Mouse (Mus musculus) neural tube, embryonic 11.5 days (tissue): ENCODE data around the gene Pcdh11x. TPM values are rescaled to one million over a fixed set of nuclear protein-coding genes. Genes with fewer than 3 reads are reported as not detected.
"Not testable (repeated sequence)": the region's sequence is repeated elsewhere in the genome, so short reads cannot be mapped to it uniquely, and the experiment has no call there.

Experiments used
- ATAC-seq: fragments of 200-750 bp; cut with Nextera tagmentation; 2 replicates; pipeline ENCODE4 v1.8.0; 2017; ENCODE audit warnings: moderate number of reproducible peaks, mild to moderate bottlenecking, moderate TSS enrichment, moderate library complexity; ENCODE audit not compliant: insufficient read depth, low FRiP score, low TSS enrichment
- DNase-seq: peaks from one replicate; pipeline ENCODE4 v3.0.0-alpha.2; 2015; ENCODE audit warnings: low spot score
- H3K27ac ChIP-seq: fragments of 300-500 bp; sonication (generic); 2 replicates; pipeline ENCODE4 v1.5.1; 2014; ENCODE audit warnings: low read depth, mild to moderate bottlenecking, low read length
- H3K27me3 ChIP-seq: fragments of 300-500 bp; sonication (generic); 2 replicates; pipeline ENCODE4 v1.6.1; 2014; ENCODE audit warnings: mild to moderate bottlenecking, low read length, mixed read lengths; ENCODE audit not compliant: control insufficient read depth, insufficient read depth
- H3K36me3 ChIP-seq: fragments of 300-500 bp; sonication (generic); 2 replicates; pipeline ENCODE4 v1.6.1; 2014; ENCODE audit warnings: mild to moderate bottlenecking, low read length, moderate library complexity, mixed read lengths; ENCODE audit not compliant: control insufficient read depth, insufficient read depth
- H3K4me1 ChIP-seq: fragments of 300-500 bp; sonication (generic); 2 replicates; pipeline ENCODE4 v1.6.1; 2014; ENCODE audit warnings: low read length, mixed read lengths; ENCODE audit not compliant: control insufficient read depth, insufficient read depth
- H3K4me2 ChIP-seq: fragments of 300-500 bp; sonication (generic); 2 replicates; pipeline ENCODE4 v1.6.1; 2014; ENCODE audit warnings: low read depth, mild to moderate bottlenecking, moderate library complexity
- H3K4me3 ChIP-seq: fragments of 300-500 bp; sonication (generic); 2 replicates; pipeline ENCODE4 v1.5.1; 2014; ENCODE audit warnings: low read depth, low read length
- H3K9ac ChIP-seq: fragments of 300-500 bp; sonication (generic); 2 replicates; pipeline ENCODE4 v1.6.1; 2014; ENCODE audit warnings: mild to moderate bottlenecking, low read length
- H3K9me3 ChIP-seq: fragments of 300-500 bp; sonication (generic); 2 replicates; pipeline ENCODE4 v1.6.1; 2016; ENCODE audit warnings: low read length; ENCODE audit not compliant: control insufficient read depth
- WGBS: fragments of 180-500 bp; shearing (Covaris S2); extraction: QIAGEN DNeasy Blood & Tissue Kit; methylation state at CpG from one replicate; pipeline ENCODE4 v1.1.7; 2014; 5-methylcytosine and 5-hydroxymethylcytosine counted together
- polyA plus RNA-seq: library from polyadenylated mRNA; unstranded; fragments of >200 nt; fragmentation: Nextera tagmentation; extraction: Ambion mirVana; gene quantifications from 2 replicates; pipeline ENCODE4 v1.2.1, GENCODE M21; 2014

Gene Pcdh11x
- polyA plus RNA-seq, 1 experiment from 2014 or later, result 4.0 TPM

- DNase-seq, H3K4me2 ChIP-seq, H3K4me3 ChIP-seq, H3K36me3 ChIP-seq, H3K9ac ChIP-seq, ATAC-seq, H3K4me1 ChIP-seq, H3K27me3 ChIP-seq, H3K9me3 ChIP-seq, H3K27ac ChIP-seq: not testable (repeated sequence)
- 97% methylated on average over 3 of the region's 10 CpGs for WGBS
Measured at GRCm38 (mm10) chrX:120312995-120313394, 22.9 kb downstream of the Pcdh11x start, which contains the start of gene H2afb3. Gene H2afb3, minus strand, starts transcription at chrX:120313095.

- no peaks in the 10 kb centered on the region for H3K36me3 ChIP-seq
- no peak overlapping the region for H3K9ac ChIP-seq
- no peaks in the 10 kb centered on the region for H3K9me3 ChIP-seq
- H3K27me3 ChIP-seq, result no peaks in the 10 kb centered on the region
- H3K27ac ChIP-seq, result no peak overlapping the region
- H3K4me1 ChIP-seq, result no peaks in the 10 kb centered on the region
- no peak overlapping the region for H3K4me3 ChIP-seq
- H3K4me2 ChIP-seq, result no peak overlapping the region
- WGBS, result 67% methylated on average over 1 of the region's 1 CpGs
- DNase-seq (no peak), ATAC-seq (no peak)
Measured at GRCm38 (mm10) chrX:120466225-120466624, 176.2 kb downstream of the Pcdh11x start.

GRCm38 (mm10) chrX:120486428-120486827, 196.4 kb downstream of the Pcdh11x start:
- Histone ChIP-seq H3K9ac (no peak overlapping the region), H3K9me3 (no peaks in the 10 kb centered on the region), H3K4me3 (no peak overlapping the region), H3K27me3 (no peaks in the 10 kb centered on the region), H3K4me2 (no peak overlapping the region), H3K36me3 (no peaks in the 10 kb centered on the region), H3K4me1 (no peaks in the 10 kb centered on the region), H3K27ac (no peak overlapping the region)
- DNase-seq (no peak), ATAC-seq (no peak)

- no peaks in the 10 kb centered on the region for H3K4me1 ChIP-seq
- H3K4me2 ChIP-seq, result no peak overlapping the region
- H3K4me3 ChIP-seq, result no peak overlapping the region
- no peaks in the 10 kb centered on the region for H3K36me3 ChIP-seq
- H3K27me3 ChIP-seq, result no peaks in the 10 kb centered on the region
- no peaks in the 10 kb centered on the region for H3K9me3 ChIP-seq
- DNase-seq (no peak), ATAC-seq (no peak)
- H3K9ac ChIP-seq, result no peak overlapping the region
- H3K27ac ChIP-seq, result no peak overlapping the region
- 88% methylated on average over 3 of the region's 3 CpGs for WGBS
Measured at GRCm38 (mm10) chrX:120524986-120525385, 234.9 kb downstream of the Pcdh11x start.

- ATAC-seq (no peak), DNase-seq (no peak)
- Histone ChIP-seq H3K9ac (no peak overlapping the region), H3K4me1 (no peaks in the 10 kb centered on the region), H3K4me2 (no peak overlapping the region), H3K9me3 (no peaks in the 10 kb centered on the region), H3K4me3 (no peak overlapping the region), H3K36me3 (no peaks in the 10 kb centered on the region), H3K27ac (no peak overlapping the region), H3K27me3 (no peaks in the 10 kb centered on the region)
- WGBS, result 78% methylated on average over 1 of the region's 1 CpGs
Measured at GRCm38 (mm10) chrX:120599309-120599708, 309.2 kb downstream of the Pcdh11x start.

- H3K27me3 ChIP-seq, result no peaks in the 10 kb centered on the region
- WGBS, result 62% methylated on average over 4 of the region's 4 CpGs
- no peak overlapping the region for H3K9ac ChIP-seq
- no peak overlapping the region for H3K4me3 ChIP-seq
- H3K4me2 ChIP-seq, result no peak overlapping the region
- ATAC-seq (no peak), DNase-seq (no peak)
- no peaks in the 10 kb centered on the region for H3K4me1 ChIP-seq
- H3K27ac ChIP-seq, result no peak overlapping the region
- H3K36me3 ChIP-seq, result no peaks in the 10 kb centered on the region
- H3K9me3 ChIP-seq, result no peaks in the 10 kb centered on the region
Measured at GRCm38 (mm10) chrX:120618460-120618859, 328.4 kb downstream of the Pcdh11x start.

- not testable (repeated sequence) for H3K4me3 ChIP-seq, ATAC-seq, H3K9me3 ChIP-seq, H3K27me3 ChIP-seq, H3K27ac ChIP-seq, DNase-seq, H3K4me2 ChIP-seq, H3K4me1 ChIP-seq, H3K36me3 ChIP-seq, H3K9ac ChIP-seq
- WGBS, result 84% methylated on average over 1 of the region's 1 CpGs
Measured at GRCm38 (mm10) chrX:120670236-120670635, 380.2 kb downstream of the Pcdh11x start.

- H3K4me2 ChIP-seq, result no peak overlapping the region
- H3K4me3 ChIP-seq, result no peak overlapping the region
- DNase-seq (no peak), ATAC-seq (no peak)
- H3K9ac ChIP-seq, result no peak overlapping the region
- no peaks in the 10 kb centered on the region for H3K27me3 ChIP-seq
- no peaks in the 10 kb centered on the region for H3K9me3 ChIP-seq
- no peak overlapping the region for H3K27ac ChIP-seq
- no peaks in the 10 kb centered on the region for H3K4me1 ChIP-seq
- H3K36me3 ChIP-seq, result no peaks in the 10 kb centered on the region
Measured at GRCm38 (mm10) chrX:120734144-120734543, 444.1 kb downstream of the Pcdh11x start.

GRCm38 (mm10) chrX:120735792-120736191, 445.7 kb downstream of the Pcdh11x start:
- no peaks in the 10 kb centered on the region for H3K9me3 ChIP-seq
- H3K27me3 ChIP-seq, result no peaks in the 10 kb centered on the region
- DNase-seq (no peak), ATAC-seq (no peak)
- no peak overlapping the region for H3K9ac ChIP-seq
- H3K27ac ChIP-seq, result no peak overlapping the region
- 32% methylated on average over 1 of the region's 1 CpGs for WGBS
- no peaks in the 10 kb centered on the region for H3K36me3 ChIP-seq
- no peaks in the 10 kb centered on the region for H3K4me1 ChIP-seq
- no peak overlapping the region for H3K4me2 ChIP-seq
- H3K4me3 ChIP-seq, result no peak overlapping the region
